Mouse (Mus musculus): ENCODE measurements around the gene Rapgef2. TPM values are rescaled to one million over a fixed set of nuclear protein-coding genes. Genes with fewer than 3 reads are reported as not detected.
A peak's percentile ranks its signal among the peaks of the same experiment; 100 is the strongest.

Rapgef2 gene
- total and polyA plus RNA-seq, 2 experiments from 2014 or later, result 9.6 to 56.9 TPM

- H3K4me3 ChIP-seq (ENCODE audit: low read depth, low read length), result no peak overlapping the region
- TF ChIP-seq CTCF (IDR thresholded peaks at IDR 0.05), result no peak
- H3K4me2 ChIP-seq (ENCODE audit: low read depth, low read length, poor library complexity, severe bottlenecking), result no peak overlapping the region
- H3K9me3 ChIP-seq (ENCODE audit: low read length), result no peaks in the 10 kb centered on the region
- no peak for DNase-seq (ENCODE audit: low spot score)
- ATAC-seq (ENCODE audit: low FRiP score), result no peak
- no peaks in the 10 kb centered on the region; the same call in 1 of the 2 replicates for H3K4me1 ChIP-seq (ENCODE audit: insufficient read depth, low read length)
- H3K27me3 ChIP-seq (ENCODE audit: insufficient read depth, low read length), result no peaks in the 10 kb centered on the region
- WGBS, result 94% methylated on average over 2 of the region's 2 CpGs
- no peak overlapping the region for H3K9ac ChIP-seq (replicated peaks; ENCODE audit: low read length, poor library complexity, severe bottlenecking)
- 0 out of 2 replicates have a peak, but pooled peaks cover 3% of the 10 kb centered on the region for H3K36me3 ChIP-seq (ENCODE audit: insufficient read depth, low read length)
- H3K27ac ChIP-seq (ENCODE audit: low read depth, low read length), result no peak overlapping the region
Measured at GRCm38 (mm10) chr3:79127797-79128196, 158.5 kb downstream of the Rapgef2 start.

- H3K4me2 ChIP-seq (ENCODE audit: low read depth, low read length, poor library complexity, severe bottlenecking), result no peak overlapping the region
- DNase-seq (ENCODE audit: low spot score) (no peak), ATAC-seq (ENCODE audit: low FRiP score) (no peak)
- no peak overlapping the region for H3K4me3 ChIP-seq (ENCODE audit: low read depth, low read length)
- 0 out of 2 replicates have a peak, but pooled peaks cover 3% of the 10 kb centered on the region for H3K36me3 ChIP-seq (ENCODE audit: insufficient read depth, low read length)
- no peak for TF ChIP-seq CTCF (IDR thresholded peaks at IDR 0.05)
- no peaks in the 10 kb centered on the region for H3K9me3 ChIP-seq (ENCODE audit: low read length)
- H3K27me3 ChIP-seq (ENCODE audit: insufficient read depth, low read length), result no peaks in the 10 kb centered on the region
- WGBS, result 91% methylated on average over 6 of the region's 6 CpGs
- H3K4me1 ChIP-seq (ENCODE audit: insufficient read depth, low read length), result no peaks in the 10 kb centered on the region; the same call in 1 of the 2 replicates
- no peak overlapping the region for H3K9ac ChIP-seq (replicated peaks; ENCODE audit: low read length, poor library complexity, severe bottlenecking)
- no peak overlapping the region for H3K27ac ChIP-seq (ENCODE audit: low read depth, low read length)
Measured at GRCm38 (mm10) chr3:79126857-79127256, 159.5 kb downstream of the Rapgef2 start.

GRCm38 (mm10) chr3:79121391-79121790 lies 164.9 kb downstream of the Rapgef2 start:
- Histone ChIP-seq H3K36me3 (ENCODE audit: insufficient read depth, low read length) (0 out of 2 replicates have a peak, but pooled peaks cover 3% of the 10 kb centered on the region), H3K4me1 (ENCODE audit: insufficient read depth, low read length) (no peaks in the 10 kb centered on the region), H3K9me3 (ENCODE audit: low read length) (no peaks in the 10 kb centered on the region), H3K27me3 (ENCODE audit: insufficient read depth, low read length) (no peaks in the 10 kb centered on the region), H3K4me3 (ENCODE audit: low read depth, low read length) (no peak overlapping the region), H3K27ac (ENCODE audit: low read depth, low read length) (no peak overlapping the region; the same call in 1 of the 2 replicates), H3K9ac (replicated peaks; ENCODE audit: low read length, poor library complexity, severe bottlenecking) (no peak overlapping the region), H3K4me2 (ENCODE audit: low read depth, low read length, poor library complexity, severe bottlenecking) (no peak overlapping the region)
- TF ChIP-seq CTCF (IDR thresholded peaks at IDR 0.05), result no peak
- DNase-seq (ENCODE audit: low spot score) (no peak), ATAC-seq (ENCODE audit: low FRiP score) (no peak)
- WGBS, result 61% methylated on average over 7 of the region's 7 CpGs

- no peak for TF ChIP-seq CTCF (IDR thresholded peaks at IDR 0.05)
- no peaks in the 10 kb centered on the region for H3K27me3 ChIP-seq (ENCODE audit: insufficient read depth, low read length)
- no peak for ATAC-seq (ENCODE audit: low FRiP score)
Measured at GRCm38 (mm10) chr3:79119983-79120382, 166.3 kb downstream of the Rapgef2 start.

GRCm38 (mm10) chr3:79110153-79110552 lies 176.2 kb downstream of the Rapgef2 start:
- ATAC-seq (ENCODE audit: low FRiP score) (no peak), DNase-seq (ENCODE audit: low spot score) (no peak)
- no peak overlapping the region for H3K27ac ChIP-seq (ENCODE audit: low read depth, low read length)
- TF ChIP-seq CTCF (IDR thresholded peaks at IDR 0.05), result peak; percentile 65
- H3K4me1 ChIP-seq (ENCODE audit: insufficient read depth, low read length), result no peaks in the 10 kb centered on the region
- WGBS, result 96% methylated on average over 6 of the region's 6 CpGs
- no peaks in the 10 kb centered on the region for H3K36me3 ChIP-seq (ENCODE audit: insufficient read depth, low read length)
- no peaks in the 10 kb centered on the region for H3K27me3 ChIP-seq (ENCODE audit: insufficient read depth, low read length)
- no peak overlapping the region for H3K9ac ChIP-seq (replicated peaks; ENCODE audit: low read length, poor library complexity, severe bottlenecking)
- H3K4me3 ChIP-seq (ENCODE audit: low read depth, low read length), result no peak overlapping the region
- H3K9me3 ChIP-seq (ENCODE audit: low read length), result no peaks in the 10 kb centered on the region
- no peak overlapping the region for H3K4me2 ChIP-seq (ENCODE audit: low read depth, low read length, poor library complexity, severe bottlenecking)

More at GRCm38 (mm10) chr3:79119983-79120382, 166.3 kb downstream of the Rapgef2 start:
- Histone ChIP-seq H3K4me3 (ENCODE audit: low read depth, low read length) (no peak overlapping the region), H3K4me2 (ENCODE audit: low read depth, low read length, poor library complexity, severe bottlenecking) (no peak overlapping the region), H3K4me1 (ENCODE audit: insufficient read depth, low read length) (no peaks in the 10 kb centered on the region), H3K9ac (replicated peaks; ENCODE audit: low read length, poor library complexity, severe bottlenecking) (no peak overlapping the region), H3K36me3 (ENCODE audit: insufficient read depth, low read length) (0 out of 2 replicates have a peak, but pooled peaks cover 3% of the 10 kb centered on the region), H3K9me3 (ENCODE audit: low read length) (no peaks in the 10 kb centered on the region), H3K27ac (ENCODE audit: low read depth, low read length) (no peak overlapping the region)
- no peak for DNase-seq (ENCODE audit: low spot score)
- 97% methylated on average over 12 of the region's 12 CpGs for WGBS

- Histone ChIP-seq H3K4me1 (ENCODE audit: insufficient read depth, low read length) (no peaks in the 10 kb centered on the region), H3K36me3 (ENCODE audit: insufficient read depth, low read length) (peaks cover 3% of the 10 kb centered on the region; the same call in 1 of the 2 replicates), H3K4me2 (ENCODE audit: low read depth, low read length, poor library complexity, severe bottlenecking) (no peak overlapping the region), H3K27me3 (ENCODE audit: insufficient read depth, low read length) (no peaks in the 10 kb centered on the region), H3K9ac (replicated peaks; ENCODE audit: low read length, poor library complexity, severe bottlenecking) (no peak overlapping the region), H3K27ac (ENCODE audit: low read depth, low read length) (no peak overlapping the region), H3K4me3 (ENCODE audit: low read depth, low read length) (no peak overlapping the region), H3K9me3 (ENCODE audit: low read length) (no peaks in the 10 kb centered on the region)
- TF ChIP-seq CTCF (IDR thresholded peaks at IDR 0.05), result no peak
- DNase-seq (ENCODE audit: low spot score) (no peak), ATAC-seq (ENCODE audit: low FRiP score) (no peak)
- 89% methylated on average over 6 of the region's 6 CpGs for WGBS
Measured at GRCm38 (mm10) chr3:79108246-79108645, 178.1 kb downstream of the Rapgef2 start.

Data from midbrain, postnatal 0 days (tissue).